Mouse (Mus musculus): ENCODE results near the gene Trp53i11. TPM values are rescaled to one million over a fixed set of nuclear protein-coding genes. Genes with fewer than 3 reads are reported as not detected.

Trp53i11 gene
- polyA plus RNA-seq, 1 experiment: 0.65 TPM

GRCm38 (mm10) chr2:93232141-93232540, 44.8 kb downstream of the Trp53i11 start:
- Histone ChIP-seq H3K27me3 (ENCODE audit: control insufficient read depth, insufficient read depth, insufficient read length) (peaks cover 67% of the 10 kb centered on the region), H3K79me2 (ENCODE audit: control insufficient read depth, insufficient read depth) (no peaks in the 10 kb centered on the region), H3ac (ENCODE audit: control insufficient read depth, insufficient read length) (no peak overlapping the region), H3K4me3 (no peak overlapping the region), H3K36me3 (ENCODE audit: control insufficient read depth, insufficient read depth) (no peaks in the 10 kb centered on the region), H3K4me2 (ENCODE audit: low read depth) (no peak overlapping the region)
- TF ChIP-seq SRF (IDR thresholded peaks at IDR 0.05; ENCODE audit: control insufficient read depth, insufficient read length, low read depth): no peak

- TF ChIP-seq POLR2AphosphoS2 (IDR thresholded peaks at IDR 0.05; ENCODE audit: insufficient read length, low read depth): no peak
- H3K79me2 ChIP-seq (ENCODE audit: control insufficient read depth, insufficient read depth): no peaks in the 10 kb centered on the region
- H3K4me3 ChIP-seq: no peak overlapping the region
Measured at GRCm38 (mm10) chr2:93237055-93237454, 49.7 kb downstream of the Trp53i11 start.

GRCm38 (mm10) chr2:93238864-93239263, 51.5 kb downstream of the Trp53i11 start:
- Histone ChIP-seq H3K36me3 (ENCODE audit: control insufficient read depth, insufficient read depth) (no peaks in the 10 kb centered on the region), H3K4me3 (no peak overlapping the region), H3ac (ENCODE audit: control insufficient read depth, insufficient read length) (no peak overlapping the region), H3K4me2 (ENCODE audit: low read depth) (no peak overlapping the region), H3K79me2 (ENCODE audit: control insufficient read depth, insufficient read depth) (no peaks in the 10 kb centered on the region), H3K27me3 (ENCODE audit: control insufficient read depth, insufficient read depth, insufficient read length) (peaks cover 34% of the 10 kb centered on the region)
- TF ChIP-seq MYOG (IDR thresholded peaks at IDR 0.05; ENCODE audit: control insufficient read depth in 1 of 3, insufficient read depth in 1 of 3, insufficient read length in 2 of 3, low read depth in 2 of 3): no peak
- no peak for TF ChIP-seq USF1 (IDR thresholded peaks at IDR 0.05; ENCODE audit: low read depth)
- no peak for TF ChIP-seq CEBPB (IDR thresholded peaks at IDR 0.05; ENCODE audit: insufficient read depth, poor library complexity, severe bottlenecking)
- no peak for TF ChIP-seq TCF3 (IDR thresholded peaks at IDR 0.05; ENCODE audit: insufficient read length, low read depth)
- no peak for TF ChIP-seq MAX (IDR thresholded peaks at IDR 0.05; ENCODE audit: low read depth)
- TF ChIP-seq TCF12 (IDR thresholded peaks at IDR 0.05; ENCODE audit: insufficient read depth, poor library complexity, severe bottlenecking): no peak
- no peak for TF ChIP-seq POLR2A (IDR thresholded peaks at IDR 0.05; ENCODE audit: insufficient read length, low read depth)
- no peak for TF ChIP-seq MYOD1 (IDR thresholded peaks at IDR 0.05; ENCODE audit: control insufficient read depth in 1 of 3, insufficient read length in 2 of 3, low read depth in 2 of 3)
- TF ChIP-seq SRF (IDR thresholded peaks at IDR 0.05; ENCODE audit: control insufficient read depth, insufficient read length, low read depth): no peak
- no peak for TF ChIP-seq REST (IDR thresholded peaks at IDR 0.05; ENCODE audit: insufficient read depth, insufficient read length)
- no peak for TF ChIP-seq POLR2AphosphoS2 (IDR thresholded peaks at IDR 0.05; ENCODE audit: insufficient read length, low read depth)
- TF ChIP-seq E2F4 (IDR thresholded peaks at IDR 0.05; ENCODE audit: insufficient read depth): no peak

More at GRCm38 (mm10) chr2:93237055-93237454, 49.7 kb downstream of the Trp53i11 start:
- H3K36me3 ChIP-seq (ENCODE audit: control insufficient read depth, insufficient read depth): no peaks in the 10 kb centered on the region
- H3K27me3 ChIP-seq (ENCODE audit: control insufficient read depth, insufficient read depth, insufficient read length): peaks cover 35% of the 10 kb centered on the region
- no peak overlapping the region for H3ac ChIP-seq (ENCODE audit: control insufficient read depth, insufficient read length)
- H3K4me2 ChIP-seq (ENCODE audit: low read depth): no peak overlapping the region

GRCm38 (mm10) chr2:93242166-93242565, 54.8 kb downstream of the Trp53i11 start:
- TF ChIP-seq TCF3 (IDR thresholded peaks at IDR 0.05; ENCODE audit: insufficient read length, low read depth) (no peak), MYOD1 (IDR thresholded peaks at IDR 0.05; ENCODE audit: control insufficient read depth in 1 of 3, insufficient read length in 2 of 3, low read depth in 2 of 3) (no peak), MYOG (IDR thresholded peaks at IDR 0.05; ENCODE audit: control insufficient read depth in 1 of 3, insufficient read depth in 1 of 3, insufficient read length in 2 of 3, low read depth in 2 of 3) (no peak), POLR2A (IDR thresholded peaks at IDR 0.05; ENCODE audit: insufficient read length, low read depth) (no peak), TCF12 (IDR thresholded peaks at IDR 0.05; ENCODE audit: insufficient read depth, poor library complexity, severe bottlenecking) (no peak), CEBPB (IDR thresholded peaks at IDR 0.05; ENCODE audit: insufficient read depth, poor library complexity, severe bottlenecking) (no peak), POLR2AphosphoS2 (IDR thresholded peaks at IDR 0.05; ENCODE audit: insufficient read length, low read depth) (no peak), REST (IDR thresholded peaks at IDR 0.05; ENCODE audit: insufficient read depth, insufficient read length) (no peak), USF1 (IDR thresholded peaks at IDR 0.05; ENCODE audit: low read depth) (no peak), SRF (IDR thresholded peaks at IDR 0.05; ENCODE audit: control insufficient read depth, insufficient read length, low read depth) (no peak), E2F4 (IDR thresholded peaks at IDR 0.05; ENCODE audit: insufficient read depth) (no peak), MAX (IDR thresholded peaks at IDR 0.05; ENCODE audit: low read depth) (no peak)
- H3K79me2 ChIP-seq (ENCODE audit: control insufficient read depth, insufficient read depth): no peaks in the 10 kb centered on the region
- H3K4me3 ChIP-seq: no peak overlapping the region
- H3ac ChIP-seq (ENCODE audit: control insufficient read depth, insufficient read length): no peak overlapping the region
- H3K27me3 ChIP-seq (ENCODE audit: control insufficient read depth, insufficient read depth, insufficient read length): peaks cover 51% of the 10 kb centered on the region
- H3K36me3 ChIP-seq (ENCODE audit: control insufficient read depth, insufficient read depth): no peaks in the 10 kb centered on the region
- no peak overlapping the region for H3K4me2 ChIP-seq (ENCODE audit: low read depth)

- no peak overlapping the region for H3ac ChIP-seq (ENCODE audit: control insufficient read depth, insufficient read length)
- no peak overlapping the region for H3K4me2 ChIP-seq (ENCODE audit: low read depth)
- no peak overlapping the region for H3K4me3 ChIP-seq
- no peaks in the 10 kb centered on the region for H3K79me2 ChIP-seq (ENCODE audit: control insufficient read depth, insufficient read depth)
- no peak for TF ChIP-seq E2F4 (IDR thresholded peaks at IDR 0.05; ENCODE audit: insufficient read depth)
- no peak for TF ChIP-seq CEBPB (IDR thresholded peaks at IDR 0.05; ENCODE audit: insufficient read depth, poor library complexity, severe bottlenecking)
- H3K36me3 ChIP-seq (ENCODE audit: control insufficient read depth, insufficient read depth): no peaks in the 10 kb centered on the region
- H3K27me3 ChIP-seq (ENCODE audit: control insufficient read depth, insufficient read depth, insufficient read length): peaks cover 58% of the 10 kb centered on the region
Measured at GRCm38 (mm10) chr2:93243439-93244089, 56.2 kb downstream of the Trp53i11 start.

Data from myocyte (in vitro differentiated cells).